Mouse (Mus musculus) left cerebral cortex, adult 2 months (tissue): ENCODE results near the gene Pin1. TPM values are rescaled to one million over a fixed set of nuclear protein-coding genes. Genes with fewer than 3 reads are reported as not detected.
"Not testable (repeated sequence)": the region's sequence is repeated elsewhere in the genome, so short reads cannot be mapped to it uniquely, and the experiment has no call there.

Source experiments
- DNase-seq, 2 experiments: peaks; one replicate each; pipeline ENCODE4 v3.0.0; 2021 to 2022; ENCODE audit warnings: low spot score in 2 of 2, mixed read lengths in 1 of 2; ENCODE audit errors: extremely low spot score in 1 of 2
- H3K27ac ChIP-seq: fragments of 200-600 bp; 2 replicates; pipeline ENCODE4 v1.8.1; 2022
- H3K4me3 ChIP-seq: fragments of 200-600 bp; 2 replicates; pipeline ENCODE4 v1.8.1; 2022
- CTCF ChIP-seq: fragments of 200-600 bp; IDR thresholded peaks from 2 replicates; pipeline ENCODE4 v1.8.1; 2022; ENCODE audit warnings: antibody characterized with exemption, mild to moderate bottlenecking, moderate library complexity
- intact Hi-C: fragments of 180-260 bp; cut with DNase I; formaldehyde crosslinking; loops from one replicate; pipeline ENCODE4 v1.15.1; 2025
- total RNA-seq, 2 experiments: library from RNA; stranded (reverse); gene quantifications; 2 replicates each; pipeline ENCODE4 v1.2.3; 2021

Pin1 gene
- total RNA-seq, 2 experiments from 2014 or later, result 40.0 to 41.5 TPM

GRCm38 (mm10) chr9:20682389-20682722, 30.5 kb downstream of the Pin1 start:
- intact Hi-C loops, result no loop called here
- H3K4me3 ChIP-seq, result no peak overlapping the region
- no peak for DNase-seq
- no peak for TF ChIP-seq CTCF
- H3K27ac ChIP-seq, result peak overlapping the region; percentile 60

- DNase-seq, result peak in 1 of 2 experiments; percentile 62
- Histone ChIP-seq H3K4me3 (no peak overlapping the region), H3K27ac (peak overlapping the region; percentile 83)
- no peak for TF ChIP-seq CTCF
- intact Hi-C loops, result loop anchor here (2.0 kb wide), 1 partner anchor 42 kb away; no protein-coding TSS in a partner anchor
Observed at GRCm38 (mm10) chr9:20685081-20685861, 33.4 kb downstream of the Pin1 start.

GRCm38 (mm10) chr9:20689403-20689802, 37.5 kb downstream of the Pin1 start:
- no peak for TF ChIP-seq CTCF
- Histone ChIP-seq H3K27ac (peak overlapping the region; percentile 15; the same call in 1 of the 2 replicates), H3K4me3 (no peak overlapping the region)
- no peak for DNase-seq
- intact Hi-C loops, result no loop called here

GRCm38 (mm10) chr9:20689913-20690312, 38.0 kb downstream of the Pin1 start:
- intact Hi-C loops, result no loop called here
- Histone ChIP-seq H3K27ac (peak overlapping the region; percentile 28; the same call in 1 of the 2 replicates), H3K4me3 (no peak overlapping the region)
- no peak for DNase-seq
- no peak for TF ChIP-seq CTCF

- intact Hi-C loops, DNase-seq, H3K4me3 ChIP-seq: not testable (repeated sequence)
- H3K27ac ChIP-seq, result 0 out of 2 replicates have a peak overlapping the region, but pooled peaks have one; percentile 28
Observed at GRCm38 (mm10) chr9:20690449-20690848, 38.6 kb downstream of the Pin1 start.

GRCm38 (mm10) chr9:20692863-20693262, 41.0 kb downstream of the Pin1 start:
- Histone ChIP-seq H3K27ac (peak overlapping the region; percentile 76), H3K4me3 (no peak overlapping the region)
- no peak for DNase-seq
- no peak for TF ChIP-seq CTCF
- intact Hi-C loops, result no loop called here

- no peak for DNase-seq
- Histone ChIP-seq H3K4me3 (no peak overlapping the region; the same call in 1 of the 2 replicates), H3K27ac (peak overlapping the region; percentile 74)
- intact Hi-C loops, result no loop called here
- TF ChIP-seq CTCF, result no peak
Observed at GRCm38 (mm10) chr9:20694721-20695235, 42.9 kb downstream of the Pin1 start.

- intact Hi-C loops, result no loop called here
- H3K27ac ChIP-seq, result peak overlapping the region; percentile 74
- DNase-seq, result no peak
- H3K4me3 ChIP-seq, result no peak overlapping the region
- TF ChIP-seq CTCF, result no peak
Observed at GRCm38 (mm10) chr9:20696107-20696712, 44.3 kb downstream of the Pin1 start.

GRCm38 (mm10) chr9:20697466-20697865, 45.6 kb downstream of the Pin1 start:
- no peak for DNase-seq
- no peak overlapping the region for H3K4me3 ChIP-seq
- intact Hi-C loops, result no loop called here
- H3K27ac ChIP-seq, result peak overlapping the region; percentile 74
- no peak for TF ChIP-seq CTCF

- intact Hi-C loops, result no loop called here
- peak overlapping the region; percentile 86 for H3K27ac ChIP-seq
- no peak; the same call in 1 of the 2 replicates for TF ChIP-seq CTCF
- DNase-seq, result no peak
- H3K4me3 ChIP-seq, result no peak overlapping the region
Observed at GRCm38 (mm10) chr9:20703832-20704380, 52.0 kb downstream of the Pin1 start.

GRCm38 (mm10) chr9:20705420-20705819, 53.5 kb downstream of the Pin1 start:
- TF ChIP-seq CTCF, result no peak
- intact Hi-C loops, result no loop called here
- Histone ChIP-seq H3K4me3 (no peak overlapping the region), H3K27ac (0 out of 2 replicates have a peak overlapping the region, but pooled peaks have one; percentile 5)
- no peak for DNase-seq

- intact Hi-C loops, result no loop called here
- no peak for DNase-seq
- Histone ChIP-seq H3K27ac (no peak overlapping the region), H3K4me3 (no peak overlapping the region)
- peak; percentile 17 for TF ChIP-seq CTCF
Observed at GRCm38 (mm10) chr9:20705981-20706380, 54.1 kb downstream of the Pin1 start.
